25 mouse cellular contexts compared by ENCODE assay signal in genomic region chr12:110506046-110506445, GRCm38 (mm10). TPM values are rescaled to one million over a fixed set of nuclear protein-coding genes. Genes with fewer than 3 reads are reported as not detected.
DNase-seq lines count a peak whose midpoint lies in the region; ATAC-seq lines count a peak whose summit lies in the region.
"Had no signal": no experiment of that assay in that cellular context is flagged by ENCODE, and none has a peak within 500 bp of the region (broad histone marks: within the 10 kb centered on the region; RNA-seq: fewer than 3 reads in every experiment).

No protein-coding gene starts in this region.

- H3K9ac ChIP-seq in forebrain, embryonic 15.5 days (replicated peaks) = no peak overlapping the region
- H3K9ac ChIP-seq: embryonic facial prominence, embryonic 12.5 days; hindbrain, embryonic 13.5 days; intestine, embryonic 15.5 days; limb, embryonic 12.5 days; liver, embryonic 12.5 days; neural tube, embryonic 13.5 days had no signal

- H3K9me3 ChIP-seq in forebrain, embryonic 15.5 days = no peaks in the 10 kb centered on the region
- H3K9me3 ChIP-seq: embryonic facial prominence, embryonic 12.5 days; heart, embryonic 10.5 days; hindbrain, embryonic 13.5 days; intestine, embryonic 15.5 days; limb, embryonic 12.5 days; liver, embryonic 12.5 days; neural tube, embryonic 13.5 days had no signal

- no peak overlapping the region for H3K4me3 ChIP-seq in forebrain, embryonic 15.5 days
- H3K4me3 ChIP-seq: embryonic facial prominence, embryonic 12.5 days; heart, embryonic 10.5 days; hindbrain, embryonic 13.5 days; intestine, embryonic 15.5 days; limb, embryonic 12.5 days; liver, embryonic 12.5 days; neural tube, embryonic 13.5 days had no signal

- H3K4me2 ChIP-seq in forebrain, embryonic 15.5 days (replicated peaks) = no peak overlapping the region
- H3K4me2 ChIP-seq: embryonic facial prominence, embryonic 12.5 days; hindbrain, embryonic 13.5 days; intestine, embryonic 15.5 days; limb, embryonic 12.5 days; liver, embryonic 12.5 days; midbrain, embryonic 11.5 days; neural tube, embryonic 13.5 days had no signal

- peaks cover 19% of the 10 kb centered on the region for H3K4me1 ChIP-seq in forebrain, embryonic 15.5 days

- peak; percentile 15 for ATAC-seq in CD4-positive, CD25-positive, alpha-beta regulatory T cell, adult 4 months
- peak; percentile 21 for ATAC-seq in activated CD4-positive, CD25-positive, alpha-beta regulatory T cell, adult 4 months
- no peak for ATAC-seq in forebrain, embryonic 15.5 days (replicated peaks)
- ATAC-seq: forebrain, embryonic 16.5 days; intestine, embryonic 15.5 days; liver, embryonic 12.5 days had no signal

- DNase-seq in spleen, postnatal 36 days (ENCODE audit: low spot score in 2 of 2) = peak; percentile 38 to 39
- no peak for DNase-seq in spleen, postnatal 10 days (ENCODE audit: low spot score in 2 of 2)
- peak; percentile 52 for DNase-seq in splenic B cell, adult 2 months (ENCODE audit: low read depth, low spot score)
- DNase-seq in adipocyte (ENCODE audit: low spot score) = no peak
- DNase-seq in embryo, embryonic 10.5 days (ENCODE audit: low spot score) = no peak
- DNase-seq: cerebellum, adult 2 months; gastrocnemius, postnatal 36 days; heart, postnatal 10 days; kidney, adult 9 months; kidney, postnatal 4 days; lung, adult 2 months; lung, postnatal 4 days; right cerebral cortex, adult 18-20 months had no signal

- 88% methylated on average over 5 of the region's 5 CpGs for WGBS in forebrain, embryonic 15.5 days

- no peaks in the 10 kb centered on the region for H3K27me3 ChIP-seq in splenic B cell, adult 2 months (ENCODE audit: control insufficient read depth, insufficient read depth, low read length, poor library complexity, severe bottlenecking)
- H3K27me3 ChIP-seq in forebrain, embryonic 15.5 days = no peaks in the 10 kb centered on the region
- H3K27me3 ChIP-seq: embryonic facial prominence, embryonic 12.5 days; hindbrain, embryonic 13.5 days; intestine, embryonic 15.5 days; limb, embryonic 12.5 days; liver, embryonic 12.5 days; neural tube, embryonic 13.5 days had no signal

- H3K27ac ChIP-seq in forebrain, embryonic 15.5 days (replicated peaks) = no peak overlapping the region
- H3K27ac ChIP-seq: embryonic facial prominence, embryonic 12.5 days; heart, embryonic 10.5 days; hindbrain, embryonic 13.5 days; intestine, embryonic 15.5 days; limb, embryonic 12.5 days; liver, embryonic 12.5 days; neural tube, embryonic 13.5 days had no signal

- no peaks in the 10 kb centered on the region for H3K36me3 ChIP-seq in splenic B cell, adult 2 months (ENCODE audit: control insufficient read depth, insufficient read depth, low read length, poor library complexity, severe bottlenecking)
- H3K36me3 ChIP-seq in forebrain, embryonic 15.5 days = no peaks in the 10 kb centered on the region
- H3K36me3 ChIP-seq: embryonic facial prominence, embryonic 12.5 days; heart, embryonic 10.5 days; hindbrain, embryonic 13.5 days; intestine, embryonic 15.5 days; limb, embryonic 12.5 days; neural tube, embryonic 13.5 days had no signal

RNA-seq across cellular contexts. Expression of gene Ppp2r5c, which starts 59.1 kb away (rescaled TPM):
- 100 to 1,000 TPM; 490 to 635 TPM for polyA plus RNA-seq in CD4-positive, CD25-positive, alpha-beta regulatory T cell, adult 4 months (2017; shearing (Covaris generic))
- 100 to 1,000 TPM; 583 to 590 TPM for polyA plus RNA-seq in activated CD4-positive, CD25-positive, alpha-beta regulatory T cell, adult 4 months (2017; shearing (Covaris generic))
- 137 TPM in 2 replicates for polyA plus RNA-seq in forebrain, embryonic 15.5 days (2015; fragmentation: Nextera tagmentation; extraction: Ambion mirVana)

Comparison
In these comparisons a context has a peak if more than half of its experiments do, and no peak if none do; other contexts are left out.
1. DNase-seq: peak in spleen, postnatal 36 days (2 of 2) and splenic B cell, adult 2 months (single experiment); none in spleen, postnatal 10 days (0 of 2), adipocyte (single experiment) and embryo, embryonic 10.5 days (single experiment).